Mouse (Mus musculus) heart, postnatal 0 days (tissue): Measurements from ENCODE around the gene Tbc1d5.

ENCODE experiments used
- CTCF ChIP-seq: IDR thresholded peaks from 2 replicates; pipeline ENCODE4 v1.5.1; 2016; ENCODE audit warnings: antibody characterized with exemption, control low read depth, low read depth
- EP300 ChIP-seq: IDR thresholded peaks from 2 replicates; pipeline ENCODE4 v1.6.1; 2016; ENCODE audit warnings: antibody characterized with exemption, low read depth

DNA sequence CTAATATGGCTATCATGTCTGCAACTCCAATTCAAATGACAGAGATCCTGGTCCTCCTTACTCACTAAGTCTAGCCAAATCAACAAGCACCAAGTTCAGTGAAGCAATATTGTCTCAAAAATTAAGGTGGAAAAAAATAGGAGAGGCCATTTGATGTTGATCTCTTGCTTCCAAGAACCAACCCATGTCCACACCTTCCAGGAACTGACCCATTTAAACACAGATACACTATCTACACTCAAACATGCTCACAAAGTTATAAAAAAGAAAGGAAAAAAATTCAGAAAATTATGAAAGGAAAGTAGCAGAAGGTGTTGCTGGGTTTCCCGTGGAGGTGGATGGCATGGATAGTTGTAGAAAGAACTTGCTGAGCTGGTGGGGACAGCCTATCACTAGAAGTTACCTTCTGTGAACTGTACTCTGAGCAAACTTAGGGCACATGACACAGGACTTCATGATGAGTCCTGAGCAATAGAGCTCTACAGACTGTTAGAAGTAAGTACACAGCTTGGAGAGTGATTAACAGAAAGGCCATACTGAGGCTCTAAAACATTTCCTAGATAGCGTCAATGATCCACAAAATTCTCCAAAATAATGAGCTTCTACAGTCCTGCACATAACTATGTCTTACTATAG, 188.3 kb downstream of the Tbc1d5 start:
- TF ChIP-seq CTCF (no peak), EP300 (no peak)
